Mouse (Mus musculus) layer of hippocampus, adult 2 months (tissue): Measurements from ENCODE around the gene Vav1. TPM values are rescaled to one million over a fixed set of nuclear protein-coding genes. Genes with fewer than 3 reads are reported as not detected.

Source experiments
- DNase-seq, 2 experiments: peaks; one replicate each; pipeline ENCODE4 v3.0.0; 2022; ENCODE audit warnings: low spot score in 2 of 2
- H3K27ac ChIP-seq: fragments of 200-600 bp; 2 replicates; pipeline ENCODE4 v1.8.1; 2022
- H3K4me3 ChIP-seq: fragments of 200-600 bp; 2 replicates; pipeline ENCODE4 v1.8.1; 2022; ENCODE audit warnings: mild to moderate bottlenecking
- CTCF ChIP-seq: fragments of 200-600 bp; conservative IDR thresholded peaks from 2 replicates; pipeline ENCODE4 v1.8.1; 2022; ENCODE audit warnings: antibody characterized with exemption, mild to moderate bottlenecking, moderate library complexity
- total RNA-seq, 2 experiments: library from RNA; stranded (reverse); gene quantifications; 2 replicates each; pipeline ENCODE4 v1.2.3; 2021

The Vav1 gene
- total RNA-seq, 2 experiments from 2014 or later: 2.8 to 3.2 TPM

- DNase-seq: no peak
- TF ChIP-seq CTCF: no peak
- no peak overlapping the region for H3K27ac ChIP-seq
- H3K4me3 ChIP-seq: no peak overlapping the region
Measured at GRCm38 (mm10) chr17:57339298-57339697, 60.4 kb downstream of the Vav1 start.

GRCm38 (mm10) chr17:57341568-57341967 lies 62.7 kb downstream of the Vav1 start:
- no peak overlapping the region for H3K4me3 ChIP-seq
- TF ChIP-seq CTCF: no peak
- no peak overlapping the region for H3K27ac ChIP-seq
- DNase-seq: no peak

- Histone ChIP-seq H3K4me3 (no peak overlapping the region), H3K27ac (no peak overlapping the region)
- DNase-seq: no peak
- TF ChIP-seq CTCF: no peak
Measured at GRCm38 (mm10) chr17:57344029-57344707, 65.3 kb downstream of the Vav1 start.

GRCm38 (mm10) chr17:57347017-57347416 lies 68.1 kb downstream of the Vav1 start:
- no peak for DNase-seq
- Histone ChIP-seq H3K27ac (no peak overlapping the region), H3K4me3 (no peak overlapping the region)
- TF ChIP-seq CTCF: no peak

GRCm38 (mm10) chr17:57347781-57348180 lies 68.9 kb downstream of the Vav1 start:
- H3K27ac ChIP-seq: no peak overlapping the region
- no peak for TF ChIP-seq CTCF
- no peak for DNase-seq
- H3K4me3 ChIP-seq: no peak overlapping the region

- no peak for DNase-seq
- Histone ChIP-seq H3K4me3 (no peak overlapping the region), H3K27ac (no peak overlapping the region)
- TF ChIP-seq CTCF: no peak
Measured at GRCm38 (mm10) chr17:57349067-57349466, 70.2 kb downstream of the Vav1 start.

- H3K4me3 ChIP-seq: no peak overlapping the region
- no peak for TF ChIP-seq CTCF
- no peak for DNase-seq
- no peak overlapping the region for H3K27ac ChIP-seq
Measured at GRCm38 (mm10) chr17:57350212-57350611, 71.3 kb downstream of the Vav1 start.

GRCm38 (mm10) chr17:57351107-57351506 lies 72.2 kb downstream of the Vav1 start:
- TF ChIP-seq CTCF: no peak
- no peak for DNase-seq
- Histone ChIP-seq H3K4me3 (no peak overlapping the region), H3K27ac (no peak overlapping the region)

GRCm38 (mm10) chr17:57358441-57358840 lies 79.5 kb downstream of the Vav1 start, which contains the start of gene Adgre1:
Adgre1 (plus strand) TSS chr17:57358691.
- no peak for DNase-seq
- H3K27ac ChIP-seq: no peak within 1 kb of the TSS
- H3K4me3 ChIP-seq: no peak within 1 kb of the TSS
- TF ChIP-seq CTCF: no peak

GRCm38 (mm10) chr17:57359485-57360241 lies 80.8 kb downstream of the Vav1 start:
- TF ChIP-seq CTCF: no peak
- no peak for DNase-seq
- no peak overlapping the region for H3K27ac ChIP-seq
- no peak overlapping the region for H3K4me3 ChIP-seq

Other genes with a start within 250 kb of the Vav1 start
- gene Khsrp, start 247.6 kb upstream of the Vav1 start, total RNA-seq: 100 to 1,000 TPM; 115 to 120 TPM
- not detected for gene Slc25a41, start 237.4 kb upstream of the Vav1 start, total RNA-seq
- gene Crb3, start 220.0 kb upstream of the Vav1 start, total RNA-seq: under 1 TPM in 1 of 2 experiments, not detected in 1; 0.64 TPM
- gene Slc25a23, start 219.2 kb upstream of the Vav1 start, total RNA-seq: 100 to 1,000 TPM; 373 to 393 TPM
- 1 to 10 TPM; 1.4 to 2.0 TPM for gene Dennd1c, start 200.6 kb upstream of the Vav1 start, total RNA-seq
- 100 to 1,000 TPM; 558 TPM for gene Tubb4a, start 191.3 kb upstream of the Vav1 start, total RNA-seq
- gene Tnfsf9, start 173.8 kb upstream of the Vav1 start, total RNA-seq: under 1 TPM; 0.37 to 0.38 TPM
- not detected for gene Cd70, start 129.3 kb upstream of the Vav1 start, total RNA-seq
- gene Tnfsf14, start 84.9 kb upstream of the Vav1 start, total RNA-seq: not detected
- gene C3, start 51.0 kb upstream of the Vav1 start, total RNA-seq: under 1 TPM; 0.97 to 0.98 TPM
- gene Gpr108, start 30.7 kb upstream of the Vav1 start, total RNA-seq: 10 to 100 TPM; 24.0 to 24.8 TPM
- 1 to 10 TPM; 8.2 to 9.8 TPM for gene Trip10, start 29.6 kb upstream of the Vav1 start, total RNA-seq
- 1 to 10 TPM; 4.5 to 6.2 TPM for gene Adgre1, start 79.6 kb downstream of the Vav1 start, total RNA-seq